Mouse (Mus musculus) heart, postnatal 0 days (tissue): ENCODE results near the gene Bloc1s4.

Experiments
- CTCF ChIP-seq: IDR thresholded peaks from 2 replicates; pipeline ENCODE4 v1.5.1; 2016; ENCODE audit warnings: antibody characterized with exemption, control low read depth, low read depth
- EP300 ChIP-seq: IDR thresholded peaks from 2 replicates; pipeline ENCODE4 v1.6.1; 2016; ENCODE audit warnings: antibody characterized with exemption, low read depth

GRCm38 (mm10) chr5:36727776-36728175 is 20.7 kb downstream of the Bloc1s4 start:
- TF ChIP-seq EP300 (no peak), CTCF (no peak)
